Mouse (Mus musculus) kidney, embryonic 16.5 days (tissue): ENCODE results near the gene Clasp2. TPM values are rescaled to one million over a fixed set of nuclear protein-coding genes. Genes with fewer than 3 reads are reported as not detected.
"Not testable (repeated sequence)": the region's sequence is repeated elsewhere in the genome, so short reads cannot be mapped to it uniquely, and the experiment has no call there.

Experiments
- ATAC-seq: fragments of 200-750 bp; cut with Nextera tagmentation; 2 replicates; pipeline ENCODE4 v1.8.0; 2017; ENCODE audit warnings: moderate TSS enrichment; ENCODE audit not compliant: low FRiP score, low TSS enrichment
- H3K27ac ChIP-seq: fragments of 300-500 bp; sonication (generic); 2 replicates; pipeline ENCODE4 v1.5.1; 2014; ENCODE audit warnings: low read length
- H3K27me3 ChIP-seq: fragments of 300-500 bp; sonication (generic); 2 replicates; pipeline ENCODE4 v1.6.1; 2014; ENCODE audit warnings: low read length, control low read depth, mixed read lengths; ENCODE audit not compliant: insufficient read depth
- H3K36me3 ChIP-seq: fragments of 300-500 bp; sonication (generic); 2 replicates; pipeline ENCODE4 v1.6.1; 2014; ENCODE audit warnings: low read length, control low read depth, mixed read lengths; ENCODE audit not compliant: insufficient read depth
- H3K4me1 ChIP-seq: fragments of 300-500 bp; sonication (generic); 2 replicates; pipeline ENCODE4 v1.6.1; 2014; ENCODE audit warnings: low read length, control low read depth, mixed read lengths; ENCODE audit not compliant: insufficient read depth
- H3K4me2 ChIP-seq: fragments of 300-500 bp; sonication (generic); replicated peaks from 2 replicates; pipeline ENCODE4 v1.6.1; 2014; ENCODE audit warnings: low read depth, low read length
- H3K4me3 ChIP-seq: fragments of 300-500 bp; sonication (generic); 2 replicates; pipeline ENCODE4 v1.5.1; 2014; ENCODE audit warnings: mild to moderate bottlenecking, low read length
- H3K9ac ChIP-seq: fragments of 300-500 bp; sonication (generic); replicated peaks from 2 replicates; pipeline ENCODE4 v1.6.1; 2014; ENCODE audit warnings: low read length
- H3K9me3 ChIP-seq: fragments of 300-500 bp; sonication (generic); 2 replicates; pipeline ENCODE4 v1.6.1; 2016; ENCODE audit warnings: low read length, control low read depth
- WGBS: fragments of 180-500 bp; shearing (Covaris S2); extraction: QIAGEN DNeasy Blood & Tissue Kit; methylation state at CpG from one replicate; pipeline ENCODE4 v1.1.7; 2014; 5-methylcytosine and 5-hydroxymethylcytosine counted together
- polyA plus RNA-seq: library from polyadenylated mRNA; unstranded; fragments of >200 nt; fragmentation: Nextera tagmentation; extraction: Ambion mirVana; gene quantifications from 2 replicates; pipeline ENCODE4 v1.2.1, GENCODE M21; 2015

Gene Clasp2
- polyA plus RNA-seq, 1 experiment from 2014 or later: 23.0 TPM

GRCm38 (mm10) chr9:113725609-113726008 lies 15.7 kb upstream of the Clasp2 start:
- not testable (repeated sequence) for H3K4me1 ChIP-seq, ATAC-seq, H3K4me3 ChIP-seq, H3K36me3 ChIP-seq, H3K9me3 ChIP-seq, H3K4me2 ChIP-seq, H3K27ac ChIP-seq, H3K9ac ChIP-seq, H3K27me3 ChIP-seq
- 86% methylated on average over 5 of the region's 5 CpGs for WGBS

DNA sequence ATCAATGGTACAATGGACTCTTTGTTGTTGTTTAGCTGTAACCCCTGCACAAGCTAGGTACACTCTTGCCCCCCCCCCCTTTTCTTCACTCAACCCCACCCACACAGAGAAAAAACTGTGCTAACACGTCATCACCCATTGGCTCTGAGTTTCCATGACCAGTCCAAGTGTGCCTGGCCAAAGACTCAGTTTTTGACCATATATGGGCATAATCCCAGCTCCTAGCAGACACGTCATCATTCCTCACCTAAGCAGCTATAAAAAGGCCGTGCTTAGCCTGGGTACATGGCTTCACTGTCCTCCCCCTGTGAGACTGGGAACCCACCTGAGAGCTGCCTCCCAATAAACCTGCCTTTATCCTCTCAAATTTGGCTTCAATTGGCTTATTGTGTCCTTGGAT lies 15.1 kb upstream of the Clasp2 start:
- H3K27ac ChIP-seq: no peak overlapping the region
- ATAC-seq: no peak
- H3K9me3 ChIP-seq: no peaks in the 10 kb centered on the region
- no peak overlapping the region for H3K4me2 ChIP-seq
- no peaks in the 10 kb centered on the region for H3K4me1 ChIP-seq
- H3K36me3 ChIP-seq: no peaks in the 10 kb centered on the region
- 47% methylated on average over 3 of the region's 3 CpGs for WGBS
- no peak overlapping the region for H3K9ac ChIP-seq
- H3K27me3 ChIP-seq: no peaks in the 10 kb centered on the region
- no peak overlapping the region for H3K4me3 ChIP-seq

GRCm38 (mm10) chr9:113726991-113727680 lies 14.1 kb upstream of the Clasp2 start:
- WGBS: 88% methylated on average over 18 of the region's 18 CpGs
- no peaks in the 10 kb centered on the region for H3K27me3 ChIP-seq
- 0 out of 2 replicates have a peak, but pooled peaks cover 3% of the 10 kb centered on the region for H3K4me1 ChIP-seq
- H3K4me3 ChIP-seq: no peak overlapping the region
- H3K9ac ChIP-seq: no peak overlapping the region
- no peak for ATAC-seq
- H3K9me3 ChIP-seq: no peaks in the 10 kb centered on the region
- no peak overlapping the region for H3K4me2 ChIP-seq
- H3K36me3 ChIP-seq: no peaks in the 10 kb centered on the region
- no peak overlapping the region for H3K27ac ChIP-seq

GRCm38 (mm10) chr9:113731540-113731939 lies 9.7 kb upstream of the Clasp2 start:
- H3K4me1 ChIP-seq: 0 out of 2 replicates have a peak, but pooled peaks cover 3% of the 10 kb centered on the region
- H3K36me3 ChIP-seq: no peaks in the 10 kb centered on the region
- H3K4me3 ChIP-seq: no peak overlapping the region
- no peaks in the 10 kb centered on the region for H3K9me3 ChIP-seq
- 79% methylated on average over 3 of the region's 3 CpGs for WGBS
- no peak overlapping the region for H3K27ac ChIP-seq
- no peak overlapping the region for H3K4me2 ChIP-seq
- H3K9ac ChIP-seq: no peak overlapping the region
- ATAC-seq: no peak
- H3K27me3 ChIP-seq: no peaks in the 10 kb centered on the region

DNA sequence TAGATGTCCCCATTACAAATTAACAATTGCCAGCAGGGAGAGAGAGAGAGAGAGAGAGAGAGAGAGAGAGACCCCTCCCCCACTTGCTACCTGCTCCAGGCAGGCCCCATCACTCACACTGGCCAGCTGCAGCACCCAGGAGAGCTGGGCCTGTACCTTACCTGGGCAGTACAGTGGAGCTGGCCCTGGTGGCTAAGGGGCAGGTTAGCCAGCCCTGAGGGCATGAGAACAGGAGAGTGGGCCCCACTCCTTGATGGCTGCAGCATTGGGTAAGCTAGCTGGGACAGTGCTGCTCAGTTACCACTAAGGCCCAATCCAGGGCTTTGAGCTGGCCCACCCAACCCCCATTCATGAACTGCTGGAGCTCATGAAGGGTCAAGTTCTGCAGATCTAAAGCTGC lies 5.4 kb upstream of the Clasp2 start:
- Histone ChIP-seq H3K4me1 (peaks cover 9% of the 10 kb centered on the region; the same call in 1 of the 2 replicates), H3K9ac (no peak overlapping the region), H3K9me3 (no peaks in the 10 kb centered on the region), H3K4me2 (no peak overlapping the region), H3K27me3 (no peaks in the 10 kb centered on the region), H3K36me3 (no peaks in the 10 kb centered on the region), H3K4me3 (no peak overlapping the region), H3K27ac (no peak overlapping the region)
- peak; percentile 31; the same call in 1 of the 2 replicates for ATAC-seq

- no peaks in the 10 kb centered on the region for H3K27me3 ChIP-seq
- no peak overlapping the region for H3K4me3 ChIP-seq
- no peak overlapping the region for H3K9ac ChIP-seq
- no peak overlapping the region for H3K27ac ChIP-seq
- ATAC-seq: no peak
- no peaks in the 10 kb centered on the region for H3K9me3 ChIP-seq
- 69% methylated on average over 9 of the region's 9 CpGs for WGBS
- H3K4me2 ChIP-seq: no peak overlapping the region
- no peaks in the 10 kb centered on the region for H3K36me3 ChIP-seq
- H3K4me1 ChIP-seq: peaks cover 7% of the 10 kb centered on the region; the same call in 1 of the 2 replicates
These were observed 3.3 kb upstream of the Clasp2 start for GRCm38 (mm10) chr9:113738021-113738420.

DNA sequence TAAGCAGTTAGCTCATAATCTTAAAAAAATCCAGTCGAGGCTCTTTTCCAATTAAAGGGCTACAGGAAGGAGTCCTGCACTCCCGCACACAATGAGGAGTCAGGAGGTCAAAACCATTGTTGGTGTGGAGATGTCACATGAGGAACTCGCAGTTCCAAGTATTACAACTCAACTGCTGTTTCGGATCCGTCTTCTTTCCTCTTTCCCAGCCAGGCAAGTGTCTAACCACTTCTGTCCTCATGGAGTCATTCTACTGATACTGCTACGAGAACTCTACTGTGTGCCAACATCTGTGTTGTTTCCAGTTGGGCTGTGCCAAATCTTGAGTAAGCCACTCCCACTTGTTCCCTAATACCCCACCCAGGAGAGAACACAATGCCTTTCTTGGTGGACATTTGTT lies 2.3 kb upstream of the Clasp2 start:
- no peaks in the 10 kb centered on the region for H3K9me3 ChIP-seq
- no peak overlapping the region for H3K4me3 ChIP-seq
- H3K9ac ChIP-seq: no peak overlapping the region
- no peaks in the 10 kb centered on the region for H3K27me3 ChIP-seq
- H3K27ac ChIP-seq: no peak overlapping the region
- 74% methylated on average over 6 of the region's 6 CpGs for WGBS
- H3K36me3 ChIP-seq: no peaks in the 10 kb centered on the region
- no peak for ATAC-seq
- H3K4me1 ChIP-seq: peaks cover 9% of the 10 kb centered on the region; the same call in 1 of the 2 replicates
- H3K4me2 ChIP-seq: no peak overlapping the region

DNA sequence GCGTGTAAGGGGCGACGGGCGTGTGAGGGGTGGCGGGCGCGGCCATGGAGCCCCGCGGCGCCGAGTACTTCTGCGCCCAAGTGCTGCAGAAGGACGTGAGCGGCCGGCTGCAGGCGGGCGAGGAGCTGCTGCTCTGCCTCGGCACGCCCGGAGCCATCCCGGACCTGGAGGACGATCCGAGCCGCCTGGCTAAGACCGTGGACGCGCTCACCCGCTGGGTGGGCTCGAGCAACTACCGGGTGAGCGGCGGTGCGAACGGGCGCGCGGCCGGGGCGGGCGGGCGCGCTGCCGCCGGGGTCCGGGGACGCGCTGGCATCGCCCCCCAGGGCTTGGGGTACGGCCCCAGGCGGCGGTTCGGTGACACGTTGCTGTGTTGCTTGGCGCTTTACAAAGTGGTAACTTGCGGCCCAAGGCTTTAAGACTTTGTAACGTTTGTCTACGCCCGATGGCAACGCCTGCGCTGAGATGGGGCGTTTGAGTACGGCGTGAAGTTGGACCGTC lies 414 bp downstream of the Clasp2 start:
- Histone ChIP-seq H3K9ac (peak overlapping the region; percentile 91), H3K4me3 (peak overlapping the region; percentile 92), H3K9me3 (no peaks in the 10 kb centered on the region), H3K4me2 (peak overlapping the region; percentile 100), H3K4me1 (peaks cover 9% of the 10 kb centered on the region; the same call in 1 of the 2 replicates), H3K36me3 (no peaks in the 10 kb centered on the region), H3K27ac (peak overlapping the region; percentile 75), H3K27me3 (no peaks in the 10 kb centered on the region)
- ATAC-seq: peak; percentile 71
- WGBS: under 1% methylated on average over 61 of the region's 64 CpGs

DNA sequence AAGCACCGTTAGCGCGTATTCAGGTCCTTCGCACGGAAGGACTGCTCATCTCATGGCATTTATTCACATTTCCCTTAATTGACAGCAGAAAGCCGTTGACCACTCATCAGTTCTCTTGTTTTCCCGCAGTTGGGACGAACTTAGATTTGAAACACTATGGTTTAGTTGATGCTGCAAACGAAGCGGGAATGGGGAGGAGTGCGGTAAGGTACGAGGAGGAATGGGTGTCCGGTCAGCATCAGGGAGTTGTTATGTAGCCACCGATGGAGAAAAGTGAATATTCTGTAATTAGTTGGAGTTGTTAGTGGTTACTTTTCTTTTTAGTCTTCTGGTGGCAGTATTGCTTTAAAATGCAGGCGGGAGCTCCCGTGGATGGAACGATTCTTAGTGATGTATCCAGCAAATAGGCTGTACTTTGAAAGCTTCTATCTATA lies 1.1 kb downstream of the Clasp2 start:
- H3K36me3 ChIP-seq: no peaks in the 10 kb centered on the region
- H3K27ac ChIP-seq: no peak overlapping the region
- no peaks in the 10 kb centered on the region for H3K27me3 ChIP-seq
- H3K9me3 ChIP-seq: no peaks in the 10 kb centered on the region
- 1% methylated on average over 17 of the region's 17 CpGs for WGBS
- ATAC-seq: no peak
- peak overlapping the region; percentile 91 for H3K9ac ChIP-seq
- H3K4me2 ChIP-seq: peak overlapping the region; percentile 100
- H3K4me3 ChIP-seq: peak overlapping the region; percentile 92
- H3K4me1 ChIP-seq: peaks cover 9% of the 10 kb centered on the region; the same call in 1 of the 2 replicates

- H3K4me1 ChIP-seq: peaks cover 9% of the 10 kb centered on the region; the same call in 1 of the 2 replicates
- 62% methylated on average over 3 of the region's 3 CpGs for WGBS
- H3K27me3 ChIP-seq: no peaks in the 10 kb centered on the region
- no peak for ATAC-seq
- no peaks in the 10 kb centered on the region for H3K36me3 ChIP-seq
- H3K4me3 ChIP-seq: no peak overlapping the region
- no peak overlapping the region for H3K27ac ChIP-seq
- no peak overlapping the region for H3K4me2 ChIP-seq
- no peak overlapping the region for H3K9ac ChIP-seq
- H3K9me3 ChIP-seq: no peaks in the 10 kb centered on the region
These were observed 2.0 kb downstream of the Clasp2 start for GRCm38 (mm10) chr9:113743291-113743690.
